Mouse (Mus musculus) cerebellum, adult 9-10 months (tissue): ENCODE measurements around the gene Neil1.

Experiments used
- DNase-seq: peaks from one replicate; pipeline ENCODE4 v3.0.0; 2022

The Neil1 gene

GRCm38 (mm10) chr9:57148144-57148878 lies at the start of gene Neil1:
Gene Neil1, minus strand, starts transcription at chr9:57148305.
- peak; percentile 94 for DNase-seq

GRCm38 (mm10) chr9:57197414-57197813 lies 49.3 kb upstream of the Neil1 start:
- DNase-seq, result no peak

GRCm38 (mm10) chr9:57196708-57197107 lies 48.6 kb upstream of the Neil1 start:
- DNase-seq, result no peak

GRCm38 (mm10) chr9:57168411-57168810 lies 20.3 kb upstream of the Neil1 start:
- DNase-seq, result no peak

GRCm38 (mm10) chr9:57166173-57166572 lies 18.1 kb upstream of the Neil1 start:
- no peak for DNase-seq

GRCm38 (mm10) chr9:57163137-57163536 lies 15.0 kb upstream of the Neil1 start:
- DNase-seq, result no peak

GRCm38 (mm10) chr9:57162496-57162895 lies 14.4 kb upstream of the Neil1 start:
- no peak for DNase-seq

- no peak for DNase-seq
Observed at GRCm38 (mm10) chr9:57158506-57158905, 10.4 kb upstream of the Neil1 start.

- peak; percentile 98 for DNase-seq
Observed at GRCm38 (mm10) chr9:57158013-57158470, 9.9 kb upstream of the Neil1 start, which contains the start of gene Commd4. Gene Commd4, minus strand, starts transcription at chr9:57158331.

- DNase-seq, result no peak
Observed at GRCm38 (mm10) chr9:57157499-57157898, 9.4 kb upstream of the Neil1 start.

- peak; percentile 21 for DNase-seq
Observed at GRCm38 (mm10) chr9:57156823-57157222, 8.7 kb upstream of the Neil1 start.

GRCm38 (mm10) chr9:57156383-57156782 lies 8.3 kb upstream of the Neil1 start:
- DNase-seq, result no peak

GRCm38 (mm10) chr9:57152331-57152730 lies 4.2 kb upstream of the Neil1 start:
- peak; percentile 2 for DNase-seq

- peak; percentile 20 for DNase-seq
Observed at GRCm38 (mm10) chr9:57150192-57150591, 2.1 kb upstream of the Neil1 start.

GRCm38 (mm10) chr9:57149021-57149420 lies 916 bp upstream of the Neil1 start:
- DNase-seq, result peak; percentile 32

GRCm38 (mm10) chr9:57147205-57148143 lies 631 bp downstream of the Neil1 start:
- peak; percentile 62 for DNase-seq

GRCm38 (mm10) chr9:57146451-57147066 lies 1.5 kb downstream of the Neil1 start:
- peak; percentile 47 for DNase-seq

GRCm38 (mm10) chr9:57144830-57145229 lies 3.3 kb downstream of the Neil1 start:
- peak; percentile 17 for DNase-seq

- peak; percentile 20 for DNase-seq
Observed at GRCm38 (mm10) chr9:57143212-57143611, 4.9 kb downstream of the Neil1 start.

- peak; percentile 10 for DNase-seq
Observed at GRCm38 (mm10) chr9:57141417-57142353, 6.4 kb downstream of the Neil1 start.

- DNase-seq, result no peak
Observed at GRCm38 (mm10) chr9:57139571-57139970, 8.5 kb downstream of the Neil1 start.

- DNase-seq, result no peak
Observed at GRCm38 (mm10) chr9:57139110-57139509, 9.0 kb downstream of the Neil1 start.
